Mouse (Mus musculus) small intestine, adult 2 months (tissue): Measurements from ENCODE around the gene Tead4.

ENCODE experiments used
- CTCF ChIP-seq: fragments of 200-500 bp; IDR thresholded peaks from 2 replicates; pipeline ENCODE4 v1.5.1; 2012; ENCODE audit warnings: low read depth, mild to moderate bottlenecking, control low read depth, inconsistent platforms, low read length, moderate library complexity, mixed read lengths; ENCODE audit not compliant: insufficient replicate concordance, insufficient read length; ENCODE audit errors: extremely low read depth
- POLR2A ChIP-seq: fragments of 200-500 bp; IDR thresholded peaks from 2 replicates; pipeline ENCODE4 v1.6.1; 2012; ENCODE audit warnings: low read depth, mild to moderate bottlenecking, control low read depth, inconsistent platforms, low read length, moderate library complexity

- TF ChIP-seq POLR2A (no peak), CTCF (no peak)
These were observed 41.4 kb downstream of the Tead4 start for GRCm38 (mm10) chr6:128259252-128259651.
